ENCODE assay signal across 1 mouse cellular context in genomic region chr11:121235475-121236238, GRCm38 (mm10).
TF ChIP-seq lines count a peak whose summit lies in the region.

No protein-coding gene starts in this region.

TF ChIP-seq in MEL, 35 proteins besides CTCF, POLR2A, EP300 and RAD21:
- TF ChIP-seq ETS1 (IDR thresholded peaks at IDR 0.05; ENCODE audit: low read depth, low read length) = peak; percentile 40; the same call in 1 of the 2 replicates
- TF ChIP-seq HCFC1 (IDR thresholded peaks at IDR 0.05; ENCODE audit: low read depth, low read length) = peak; percentile 69
- TF ChIP-seq SMC3 (IDR thresholded peaks at IDR 0.05; ENCODE audit: low read depth, low read length) = peak; percentile 42
- peak; percentile 89; the same call in 1 of the 2 replicates for TF ChIP-seq CHD1 (IDR thresholded peaks at IDR 0.05; ENCODE audit: low read depth, low read length)
- TF ChIP-seq TBP (IDR thresholded peaks at IDR 0.05; ENCODE audit: low read depth, low read length) = peak; percentile 42; the same call in 1 of the 2 replicates
- 0 out of 2 replicates have a peak, but pooled peaks have one; percentile 9 for TF ChIP-seq GATA1 (IDR thresholded peaks at IDR 0.05; ENCODE audit: low read depth, low read length)
- TF ChIP-seq MYC (IDR thresholded peaks at IDR 0.05; ENCODE audit: low read depth, low read length) = peak; percentile 81; the same call in 1 of the 2 replicates
- peak; percentile 42; the same call in 1 of the 2 replicates for TF ChIP-seq NELFE (IDR thresholded peaks at IDR 0.05; ENCODE audit: low read depth, low read length)
- TF ChIP-seq MAX (IDR thresholded peaks at IDR 0.05; ENCODE audit: low read length) = peak; percentile 68
- no peak for TF ChIP-seq CHD2 (IDR thresholded peaks at IDR 0.05; ENCODE audit: low read length)
- no peak for TF ChIP-seq MYB (IDR thresholded peaks at IDR 0.05; ENCODE audit: low read depth, low read length)
- TF ChIP-seq ZKSCAN1 (IDR thresholded peaks at IDR 0.05; ENCODE audit: low read depth, low read length) = no peak
- no peak for TF ChIP-seq USF2 (IDR thresholded peaks at IDR 0.05; ENCODE audit: borderline replicate concordance in 1 of 2, insufficient read depth in 1 of 2, low read depth in 1 of 2, low read length in 2 of 2)
- TF ChIP-seq ELF1 (IDR thresholded peaks at IDR 0.05; ENCODE audit: low read depth, low read length) = 0 out of 2 replicates have a peak, but pooled peaks have one; percentile 21
- TF ChIP-seq USF1 (IDR thresholded peaks at IDR 0.05; ENCODE audit: low read depth, low read length) = peak; percentile 51; the same call in 1 of the 2 replicates
- 0 out of 2 replicates have a peak, but pooled peaks have one; percentile 12 for TF ChIP-seq MAZ (IDR thresholded peaks at IDR 0.05; ENCODE audit: low read depth, low read length)
- TF ChIP-seq E2F4 (IDR thresholded peaks at IDR 0.05; ENCODE audit: borderline replicate concordance, low read depth, low read length) = peak; percentile 80; the same call in 1 of the 2 replicates
- TF ChIP-seq JUND (IDR thresholded peaks at IDR 0.05; ENCODE audit: low read depth, low read length) = no peak
- TF ChIP-seq ZC3H11A (IDR thresholded peaks at IDR 0.05; ENCODE audit: low read depth, low read length) = peak; percentile 36; the same call in 1 of the 2 replicates
- peak; percentile 85 for TF ChIP-seq MXI1 (IDR thresholded peaks at IDR 0.05; ENCODE audit: low read depth, low read length)
- 0 out of 2 replicates have a peak, but pooled peaks have one; percentile 12 for TF ChIP-seq BHLHE40 (IDR thresholded peaks at IDR 0.05; ENCODE audit: borderline replicate concordance, low read depth, low read length)
- peak; percentile 86 for TF ChIP-seq SIN3A (IDR thresholded peaks at IDR 0.05; ENCODE audit: low read length)
